Mouse (Mus musculus): ENCODE data around the gene Ltb4r1.

Gene Ltb4r1

GRCm38 (mm10) chr14:55783171-55783957 is 17.6 kb downstream of the Ltb4r1 start:
- in situ Hi-C loops (cut with MseI, MboI), result no loop called here

DNA sequence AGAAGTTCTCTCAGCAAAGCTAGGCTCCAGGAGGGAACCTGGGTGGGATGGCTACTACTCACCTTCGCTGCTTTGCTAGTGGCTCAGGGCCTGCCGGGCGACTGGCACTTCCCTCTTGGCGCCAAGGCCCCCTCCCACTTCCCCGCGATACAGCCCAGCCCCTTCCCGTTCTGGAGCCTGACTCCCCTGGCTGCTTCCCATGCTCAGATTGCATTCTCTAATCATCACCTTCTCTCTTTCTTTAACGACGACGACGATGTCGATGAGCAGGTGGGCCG is 18.1 kb downstream of the Ltb4r1 start, which contains the start of gene Adcy4:
Gene Adcy4, minus strand, starts transcription at position 138 of the 278 bp plus-strand sequence.
- in situ Hi-C loops (cut with MseI, MboI), result no loop called here

DNA sequence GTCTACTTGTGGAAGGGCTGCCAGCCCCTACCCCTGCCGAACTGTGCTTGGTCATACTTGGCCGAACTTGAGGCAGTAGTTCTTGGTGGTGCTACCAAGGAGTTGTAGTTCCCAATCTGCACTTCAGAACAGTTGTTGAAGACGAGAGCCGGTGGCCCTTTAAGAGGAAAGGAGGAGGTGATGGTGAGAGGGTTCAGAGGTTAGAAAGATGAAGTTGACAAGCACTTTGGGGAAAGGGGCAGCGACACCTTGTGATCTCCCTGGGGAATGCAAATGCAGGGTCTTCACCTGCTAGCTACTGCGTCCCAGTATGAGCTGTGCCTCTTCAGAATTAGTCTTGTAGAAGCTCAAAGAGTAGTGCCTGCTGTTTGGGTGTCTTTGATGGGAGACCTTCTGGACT is 19.4 kb downstream of the Ltb4r1 start:
- in situ Hi-C loops (cut with MseI, MboI), result loop anchor here in 1 of 2 experiments (5.0 kb wide), 1 partner anchor 47 kb away; no protein-coding TSS in a partner anchor

GRCm38 (mm10) chr14:55787731-55788130 is 22.0 kb downstream of the Ltb4r1 start:
- in situ Hi-C loops (cut with MseI, MboI), result loop anchor here in 1 of 2 experiments (5.0 kb wide), 1 partner anchor 45 kb away; no protein-coding TSS in a partner anchor

DNA sequence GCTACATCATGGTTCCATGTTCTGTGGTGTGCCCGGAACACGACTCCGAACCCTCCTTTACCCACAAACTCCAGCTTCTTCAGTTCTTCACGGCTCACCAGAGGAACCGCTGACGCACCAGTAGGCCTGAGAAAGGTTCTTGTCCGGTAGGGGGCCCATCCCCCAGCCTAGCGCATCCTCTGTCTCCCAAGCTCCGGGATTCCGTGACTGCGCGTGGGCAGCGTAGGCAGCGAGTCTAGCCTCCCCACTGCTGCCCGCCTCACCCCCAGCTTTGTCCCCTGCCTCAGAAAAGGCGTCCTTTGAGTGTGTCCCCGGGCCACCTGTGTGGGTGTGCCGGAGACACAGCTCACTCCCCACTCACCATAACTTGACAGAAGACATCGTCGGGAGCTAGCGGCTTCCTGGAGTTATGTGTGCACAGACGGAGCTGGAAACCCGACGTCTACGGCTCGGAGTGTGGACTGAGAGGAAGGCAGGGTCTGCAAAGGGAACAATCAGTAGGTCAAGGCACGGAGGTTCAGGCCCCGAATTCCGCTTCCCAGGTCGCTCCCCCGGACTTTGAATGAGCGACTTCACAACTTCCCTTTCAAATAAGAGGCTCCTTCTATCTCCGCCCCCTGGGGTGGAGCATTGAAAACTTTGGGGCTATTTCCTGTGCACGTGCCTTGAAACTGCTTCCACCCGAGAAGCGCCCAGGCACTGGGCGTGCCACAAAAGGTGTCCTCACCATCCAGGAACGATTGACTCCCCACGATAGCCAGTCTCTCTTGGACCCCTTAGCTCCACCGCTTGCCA is 22.7 kb downstream of the Ltb4r1 start, which contains the start of gene Ripk3:
Gene Ripk3, minus strand, starts transcription at position 610 of the 795 bp plus-strand sequence.
- in situ Hi-C loops (cut with MseI, MboI), result loop anchor here in 1 of 2 experiments (5.0 kb wide), 1 partner anchor 44 kb away; no protein-coding TSS in a partner anchor

- in situ Hi-C loops (cut with MseI, MboI), result no loop called here
These were observed 27.7 kb downstream of the Ltb4r1 start for GRCm38 (mm10) chr14:55793461-55793860.

- in situ Hi-C loops (cut with MseI, MboI), result no loop called here
These were observed 28.2 kb downstream of the Ltb4r1 start for GRCm38 (mm10) chr14:55793946-55794345.

GRCm38 (mm10) chr14:55795380-55796163 is 29.8 kb downstream of the Ltb4r1 start:
- in situ Hi-C loops (cut with MseI, MboI), result no loop called here

GRCm38 (mm10) chr14:55814885-55815284 is 49.1 kb downstream of the Ltb4r1 start:
- in situ Hi-C loops (cut with MseI, MboI), result no loop called here

- in situ Hi-C loops (cut with MseI, MboI), result no loop called here
These were observed 49.6 kb downstream of the Ltb4r1 start for GRCm38 (mm10) chr14:55815310-55815751.

All from mouse trophoblast stem cell (cell line).